Mouse (Mus musculus): Measurements from ENCODE around the gene Fance. TPM values are rescaled to one million over a fixed set of nuclear protein-coding genes. Genes with fewer than 3 reads are reported as not detected.

The Fance gene
- polyA plus RNA-seq, 1 experiment from 2014 or later = 29.9 TPM

- no peak overlapping the region for H3K4me3 ChIP-seq (ENCODE audit: low read depth, low read length)
- H3K4me1 ChIP-seq (ENCODE audit: control insufficient read depth, insufficient read depth, low read length) = peaks cover 22% of the 10 kb centered on the region
- no peak overlapping the region for H3K27ac ChIP-seq (ENCODE audit: low read length)
These were observed 35.6 kb upstream of the Fance start for GRCm38 (mm10) chr17:28277721-28278120.

DNA sequence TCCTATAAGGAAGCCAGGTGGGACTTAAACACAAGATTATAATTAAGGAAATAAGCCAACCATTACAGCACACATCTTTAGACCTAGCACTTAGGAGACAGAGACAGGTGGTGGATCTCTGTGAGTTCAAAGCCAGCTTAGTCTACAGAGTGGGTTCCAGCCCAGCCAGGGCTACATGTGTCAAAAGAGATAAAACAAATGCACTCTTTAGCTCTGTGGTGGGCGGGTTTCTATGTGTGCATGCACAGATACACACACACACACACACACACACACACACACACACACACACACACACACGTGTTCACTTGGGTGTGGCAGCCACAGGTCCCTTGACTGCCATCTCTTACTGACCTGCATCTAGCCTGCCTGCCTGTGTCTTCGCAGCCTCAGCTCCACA, 35.2 kb upstream of the Fance start:
- no peaks in the 10 kb centered on the region for H3K27me3 ChIP-seq (ENCODE audit: control insufficient read depth, insufficient read depth, low read length)
- H3K9me3 ChIP-seq (ENCODE audit: control insufficient read depth, low read depth, low read length) = no peaks in the 10 kb centered on the region
- WGBS = 84% methylated on average over 3 of the region's 3 CpGs
- H3K4me1 ChIP-seq (ENCODE audit: control insufficient read depth, insufficient read depth, low read length) = peaks cover 21% of the 10 kb centered on the region
- ATAC-seq (ENCODE audit: insufficient number of reproducible peaks, insufficient read depth, low FRiP score, low read depth) = no peak
- H3K36me3 ChIP-seq (ENCODE audit: control insufficient read depth, insufficient read depth, low read length) = no peaks in the 10 kb centered on the region
- H3K4me3 ChIP-seq (ENCODE audit: low read depth, low read length) = no peak overlapping the region
- H3K27ac ChIP-seq (ENCODE audit: low read length) = no peak overlapping the region
- no peak overlapping the region for H3K4me2 ChIP-seq (replicated peaks; ENCODE audit: low read depth, low read length)
- H3K9ac ChIP-seq (replicated peaks; ENCODE audit: low read depth, low read length) = no peak overlapping the region

More at GRCm38 (mm10) chr17:28277721-28278120, 35.6 kb upstream of the Fance start:
- Histone ChIP-seq H3K36me3 (ENCODE audit: control insufficient read depth, insufficient read depth, low read length) (no peaks in the 10 kb centered on the region), H3K27me3 (ENCODE audit: control insufficient read depth, insufficient read depth, low read length) (no peaks in the 10 kb centered on the region), H3K4me2 (replicated peaks; ENCODE audit: low read depth, low read length) (no peak overlapping the region), H3K9ac (replicated peaks; ENCODE audit: low read depth, low read length) (no peak overlapping the region), H3K9me3 (ENCODE audit: control insufficient read depth, low read depth, low read length) (no peaks in the 10 kb centered on the region)
- 55% methylated on average over 10 of the region's 10 CpGs for WGBS
- no peak for ATAC-seq (ENCODE audit: insufficient number of reproducible peaks, insufficient read depth, low FRiP score, low read depth)

GRCm38 (mm10) chr17:28279236-28279635, 34.1 kb upstream of the Fance start:
- H3K4me1 ChIP-seq (ENCODE audit: control insufficient read depth, insufficient read depth, low read length) = peaks cover 21% of the 10 kb centered on the region
- H3K36me3 ChIP-seq (ENCODE audit: control insufficient read depth, insufficient read depth, low read length) = no peaks in the 10 kb centered on the region
- no peaks in the 10 kb centered on the region for H3K27me3 ChIP-seq (ENCODE audit: control insufficient read depth, insufficient read depth, low read length)
- H3K4me2 ChIP-seq (replicated peaks; ENCODE audit: low read depth, low read length) = no peak overlapping the region
- no peak overlapping the region for H3K4me3 ChIP-seq (ENCODE audit: low read depth, low read length)
- H3K27ac ChIP-seq (ENCODE audit: low read length) = no peak overlapping the region
- 31% methylated on average over 4 of the region's 4 CpGs for WGBS
- ATAC-seq (ENCODE audit: insufficient number of reproducible peaks, insufficient read depth, low FRiP score, low read depth) = no peak
- H3K9ac ChIP-seq (replicated peaks; ENCODE audit: low read depth, low read length) = no peak overlapping the region
- no peaks in the 10 kb centered on the region for H3K9me3 ChIP-seq (ENCODE audit: control insufficient read depth, low read depth, low read length)

DNA sequence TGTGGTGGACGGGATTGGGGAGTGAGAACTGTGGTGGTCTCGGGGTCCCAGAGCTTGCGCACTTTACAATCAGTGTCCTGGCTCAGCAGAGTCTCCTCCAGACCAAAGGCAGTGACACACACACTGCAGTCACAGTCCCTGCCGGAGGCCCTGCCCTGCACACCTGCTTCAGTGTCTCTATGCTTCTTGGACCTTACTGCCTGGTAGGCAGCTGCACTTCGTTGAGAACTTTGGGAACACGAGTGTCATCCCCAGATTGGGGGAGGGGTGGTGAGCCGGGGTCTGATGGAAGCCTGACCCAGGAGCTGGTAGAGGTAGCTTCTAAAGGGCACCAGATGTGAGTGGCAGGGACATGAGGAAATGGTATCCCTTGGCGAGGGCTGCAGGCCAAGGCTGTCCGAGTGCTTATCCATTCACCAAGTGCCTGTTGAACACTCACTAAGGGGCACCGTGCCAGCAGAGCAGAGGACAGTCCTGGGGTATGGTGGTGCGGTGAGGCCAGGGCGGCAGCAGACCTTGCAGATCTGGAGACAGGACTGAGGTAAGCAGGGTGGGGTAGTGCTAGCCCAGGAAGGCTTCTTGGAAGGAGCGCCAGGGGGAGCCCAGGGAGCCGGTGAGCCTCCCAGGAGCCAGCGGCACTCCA, 33.4 kb upstream of the Fance start:
- Histone ChIP-seq H3K4me2 (replicated peaks; ENCODE audit: low read depth, low read length) (no peak overlapping the region), H3K4me1 (ENCODE audit: control insufficient read depth, insufficient read depth, low read length) (peaks cover 21% of the 10 kb centered on the region), H3K9me3 (ENCODE audit: control insufficient read depth, low read depth, low read length) (no peaks in the 10 kb centered on the region), H3K27me3 (ENCODE audit: control insufficient read depth, insufficient read depth, low read length) (no peaks in the 10 kb centered on the region), H3K9ac (replicated peaks; ENCODE audit: low read depth, low read length) (no peak overlapping the region), H3K36me3 (ENCODE audit: control insufficient read depth, insufficient read depth, low read length) (no peaks in the 10 kb centered on the region), H3K4me3 (ENCODE audit: low read depth, low read length) (no peak overlapping the region), H3K27ac (ENCODE audit: low read length) (no peak overlapping the region)
- WGBS = 62% methylated on average over 15 of the region's 15 CpGs
- peak; percentile 8; the same call in 1 of the 2 replicates for ATAC-seq (ENCODE audit: insufficient number of reproducible peaks, insufficient read depth, low FRiP score, low read depth)

DNA sequence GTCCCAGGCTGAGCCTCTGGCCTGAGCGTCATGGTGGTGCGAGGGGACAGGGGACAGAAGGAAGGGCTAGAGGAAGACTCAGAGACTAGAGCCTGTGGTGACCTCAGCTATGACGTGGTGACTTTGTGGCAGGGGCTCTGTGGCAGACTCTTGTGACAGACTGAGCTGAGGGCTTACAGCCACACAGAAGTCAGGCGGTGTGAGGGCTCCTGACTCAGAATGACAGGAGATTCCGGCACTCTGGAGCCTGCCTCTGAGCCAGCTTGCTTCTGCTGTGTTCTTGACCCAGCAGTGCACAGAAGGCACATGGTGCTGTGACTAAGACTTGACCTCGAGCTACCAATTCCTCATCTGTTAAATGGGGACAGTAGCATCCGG, 32.9 kb upstream of the Fance start:
- WGBS = 80% methylated on average over 7 of the region's 7 CpGs
- no peaks in the 10 kb centered on the region for H3K9me3 ChIP-seq (ENCODE audit: control insufficient read depth, low read depth, low read length)
- H3K36me3 ChIP-seq (ENCODE audit: control insufficient read depth, insufficient read depth, low read length) = no peaks in the 10 kb centered on the region
- no peak overlapping the region for H3K9ac ChIP-seq (replicated peaks; ENCODE audit: low read depth, low read length)
- peaks cover 21% of the 10 kb centered on the region for H3K4me1 ChIP-seq (ENCODE audit: control insufficient read depth, insufficient read depth, low read length)
- no peak overlapping the region for H3K27ac ChIP-seq (ENCODE audit: low read length)
- H3K4me2 ChIP-seq (replicated peaks; ENCODE audit: low read depth, low read length) = no peak overlapping the region
- H3K4me3 ChIP-seq (ENCODE audit: low read depth, low read length) = no peak overlapping the region
- no peaks in the 10 kb centered on the region for H3K27me3 ChIP-seq (ENCODE audit: control insufficient read depth, insufficient read depth, low read length)
- ATAC-seq (ENCODE audit: insufficient number of reproducible peaks, insufficient read depth, low FRiP score, low read depth) = no peak

- WGBS = 27% methylated on average over 5 of the region's 5 CpGs
- Histone ChIP-seq H3K36me3 (ENCODE audit: control insufficient read depth, insufficient read depth, low read length) (no peaks in the 10 kb centered on the region), H3K4me1 (ENCODE audit: control insufficient read depth, insufficient read depth, low read length) (peaks cover 21% of the 10 kb centered on the region), H3K27ac (ENCODE audit: low read length) (no peak overlapping the region), H3K27me3 (ENCODE audit: control insufficient read depth, insufficient read depth, low read length) (no peaks in the 10 kb centered on the region), H3K9me3 (ENCODE audit: control insufficient read depth, low read depth, low read length) (no peaks in the 10 kb centered on the region), H3K4me3 (ENCODE audit: low read depth, low read length) (no peak overlapping the region), H3K4me2 (replicated peaks; ENCODE audit: low read depth, low read length) (no peak overlapping the region), H3K9ac (replicated peaks; ENCODE audit: low read depth, low read length) (no peak overlapping the region)
- ATAC-seq (ENCODE audit: insufficient number of reproducible peaks, insufficient read depth, low FRiP score, low read depth) = 0 out of 2 replicates have a peak, but pooled peaks have one; percentile 47
These were observed 32.4 kb upstream of the Fance start for GRCm38 (mm10) chr17:28280831-28281377.

GRCm38 (mm10) chr17:28281866-28282441, 31.4 kb upstream of the Fance start:
- no peak overlapping the region for H3K27ac ChIP-seq (ENCODE audit: low read length)
- H3K9ac ChIP-seq (replicated peaks; ENCODE audit: low read depth, low read length) = no peak overlapping the region
- H3K4me2 ChIP-seq (replicated peaks; ENCODE audit: low read depth, low read length) = no peak overlapping the region
- H3K9me3 ChIP-seq (ENCODE audit: control insufficient read depth, low read depth, low read length) = no peaks in the 10 kb centered on the region
- no peaks in the 10 kb centered on the region; the same call in 1 of the 2 replicates for H3K36me3 ChIP-seq (ENCODE audit: control insufficient read depth, insufficient read depth, low read length)
- peaks cover 21% of the 10 kb centered on the region for H3K4me1 ChIP-seq (ENCODE audit: control insufficient read depth, insufficient read depth, low read length)
- no peak for ATAC-seq (ENCODE audit: insufficient number of reproducible peaks, insufficient read depth, low FRiP score, low read depth)
- H3K27me3 ChIP-seq (ENCODE audit: control insufficient read depth, insufficient read depth, low read length) = no peaks in the 10 kb centered on the region
- 92% methylated on average over 7 of the region's 7 CpGs for WGBS
- H3K4me3 ChIP-seq (ENCODE audit: low read depth, low read length) = no peak overlapping the region

DNA sequence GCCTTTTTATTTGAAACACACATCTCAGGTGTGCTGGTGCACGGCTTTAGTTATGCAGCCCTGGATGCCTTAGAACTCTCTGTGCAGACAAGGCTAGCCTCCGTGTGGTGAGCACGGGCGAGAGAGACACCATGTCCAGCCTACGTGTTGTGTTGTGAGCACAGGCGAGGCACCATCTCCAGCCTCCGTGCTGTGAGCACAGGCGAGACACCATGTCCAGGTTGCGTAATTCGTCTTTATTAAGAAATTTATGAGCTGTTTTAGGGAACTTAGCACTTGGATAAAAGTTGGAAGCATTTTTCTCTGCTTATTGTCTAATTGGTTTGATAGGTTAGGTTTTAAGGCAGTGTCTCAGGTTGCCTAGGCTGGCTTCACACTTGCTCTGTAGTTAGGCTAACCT, 30.1 kb upstream of the Fance start:
- Histone ChIP-seq H3K27ac (ENCODE audit: low read length) (no peak overlapping the region), H3K4me1 (ENCODE audit: control insufficient read depth, insufficient read depth, low read length) (peaks cover 27% of the 10 kb centered on the region), H3K4me2 (replicated peaks; ENCODE audit: low read depth, low read length) (no peak overlapping the region), H3K27me3 (ENCODE audit: control insufficient read depth, insufficient read depth, low read length) (no peaks in the 10 kb centered on the region), H3K9ac (replicated peaks; ENCODE audit: low read depth, low read length) (no peak overlapping the region), H3K9me3 (ENCODE audit: control insufficient read depth, low read depth, low read length) (no peaks in the 10 kb centered on the region), H3K36me3 (ENCODE audit: control insufficient read depth, insufficient read depth, low read length) (no peaks in the 10 kb centered on the region; the same call in 1 of the 2 replicates), H3K4me3 (ENCODE audit: low read depth, low read length) (no peak overlapping the region)
- ATAC-seq (ENCODE audit: insufficient number of reproducible peaks, insufficient read depth, low FRiP score, low read depth) = no peak
- whole genome bisulfite sequencing = 90% methylated on average over 10 of the region's 10 CpGs

Measured in stomach, embryonic 14.5 days (tissue).